Mouse (Mus musculus): ENCODE data around the gene Cd52.

The Cd52 gene

GRCm38 (mm10) chr4:134091225-134091529 is 3.7 kb downstream of the Cd52 start:
- DNase-seq (ENCODE audit: low spot score in 2 of 2), result no peak

DNA sequence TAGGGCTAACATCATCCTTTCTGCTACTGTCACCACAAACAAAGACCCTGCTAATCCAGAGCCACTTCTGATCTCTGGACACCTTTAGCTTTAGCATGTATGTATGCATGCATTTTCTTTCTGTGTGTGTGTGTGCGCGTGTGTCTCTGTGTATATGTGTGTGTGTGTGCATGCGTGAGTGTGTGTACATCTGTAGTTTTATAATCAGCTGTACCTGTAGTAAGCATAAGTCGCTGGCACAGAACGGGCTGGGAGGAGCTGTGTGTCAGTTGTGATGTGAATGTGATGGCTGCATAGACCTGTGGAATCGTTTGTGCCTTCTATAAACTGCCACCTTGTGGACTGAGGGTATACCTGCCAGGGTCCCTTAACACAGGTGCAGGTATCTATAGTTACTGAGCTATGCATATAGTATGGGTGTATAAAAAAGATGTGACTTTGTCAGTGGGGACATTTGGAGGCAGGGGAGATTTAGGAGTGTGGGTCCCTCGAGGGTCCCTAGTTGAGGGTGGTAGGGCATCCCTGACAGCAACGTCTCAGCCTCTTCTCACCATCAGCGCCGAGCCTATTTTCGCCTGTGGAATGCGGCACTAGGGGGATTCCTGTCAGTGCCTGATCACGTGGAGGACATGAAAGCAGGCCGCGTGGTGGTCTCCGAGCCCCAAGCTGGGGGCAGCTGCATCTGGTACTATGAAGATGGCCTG is 4.2 kb downstream of the Cd52 start:
- no peak for DNase-seq (ENCODE audit: low spot score in 2 of 2)

DNA sequence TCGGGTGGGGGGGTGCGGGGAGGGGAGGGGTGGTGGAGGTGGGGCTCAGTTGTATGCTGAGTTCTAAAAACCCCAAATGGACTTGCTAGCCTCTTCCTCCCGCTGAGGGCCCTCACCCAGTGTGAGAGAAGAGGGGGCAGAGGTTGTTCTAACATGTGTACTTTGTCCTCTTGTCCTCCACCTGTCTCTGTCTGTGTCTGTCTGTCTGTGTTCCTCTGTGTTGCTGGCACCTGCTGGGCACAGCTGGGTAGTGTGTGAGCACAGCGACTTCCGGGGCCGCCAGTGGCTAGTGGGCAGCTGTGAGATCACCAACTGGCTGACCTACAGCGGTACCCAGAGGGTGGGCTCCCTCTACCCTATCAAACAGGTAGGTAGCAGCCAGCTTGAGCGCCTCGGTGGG is 5.9 kb downstream of the Cd52 start:
- DNase-seq (ENCODE audit: low spot score in 2 of 2), result no peak

DNA sequence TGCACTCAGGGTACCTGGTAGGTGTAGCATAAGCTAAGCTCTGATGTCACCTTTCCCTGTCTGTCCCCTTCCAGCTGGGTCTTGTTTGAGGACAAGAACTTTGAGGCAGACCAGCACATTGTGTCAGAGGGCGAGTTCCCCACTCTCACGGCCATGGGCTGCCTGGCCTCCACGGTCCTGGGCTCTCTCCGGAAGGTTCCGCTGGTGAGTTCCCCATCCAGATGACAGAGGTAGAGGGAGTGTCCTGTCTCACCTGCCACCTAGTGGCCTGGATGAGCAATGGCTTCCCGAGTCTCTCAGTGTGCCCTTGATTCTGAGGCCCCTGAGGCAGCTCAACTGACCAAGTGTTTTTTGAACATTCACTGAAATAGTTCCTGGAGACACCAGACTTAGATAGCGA is 7.5 kb downstream of the Cd52 start:
- DNase-seq (ENCODE audit: low spot score in 2 of 2), result no peak

GRCm38 (mm10) chr4:134084999-134085398 is 9.9 kb downstream of the Cd52 start:
- no peak for DNase-seq (ENCODE audit: low spot score in 2 of 2)

DNA sequence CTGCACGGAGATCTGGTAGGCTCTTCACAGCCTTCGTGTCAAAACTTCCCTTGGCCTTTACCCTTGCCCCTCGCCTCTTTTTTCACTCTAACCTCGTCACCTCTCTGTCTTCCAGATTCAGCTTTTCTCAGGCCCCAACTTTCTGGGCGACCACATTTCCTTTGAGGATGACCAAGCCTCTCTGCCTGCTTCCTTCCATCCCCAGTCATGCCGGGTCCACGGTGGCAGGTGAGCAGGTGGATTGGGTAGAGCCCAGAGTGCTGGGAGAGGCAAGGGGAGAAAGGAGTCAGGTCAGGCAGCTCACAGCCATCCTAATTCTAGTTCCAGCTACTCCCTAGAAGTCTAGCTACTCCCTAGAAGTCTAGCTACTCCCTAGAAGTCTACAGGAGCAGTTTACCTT is 12.4 kb downstream of the Cd52 start:
- DNase-seq (ENCODE audit: low spot score in 2 of 2), result no peak

GRCm38 (mm10) chr4:134081730-134082386 is 13.0 kb downstream of the Cd52 start:
- peak; percentile 67 to 69 for DNase-seq (ENCODE audit: low spot score in 2 of 2)

GRCm38 (mm10) chr4:134080674-134081073 is 14.2 kb downstream of the Cd52 start:
- DNase-seq (ENCODE audit: low spot score in 2 of 2), result no peak

DNA sequence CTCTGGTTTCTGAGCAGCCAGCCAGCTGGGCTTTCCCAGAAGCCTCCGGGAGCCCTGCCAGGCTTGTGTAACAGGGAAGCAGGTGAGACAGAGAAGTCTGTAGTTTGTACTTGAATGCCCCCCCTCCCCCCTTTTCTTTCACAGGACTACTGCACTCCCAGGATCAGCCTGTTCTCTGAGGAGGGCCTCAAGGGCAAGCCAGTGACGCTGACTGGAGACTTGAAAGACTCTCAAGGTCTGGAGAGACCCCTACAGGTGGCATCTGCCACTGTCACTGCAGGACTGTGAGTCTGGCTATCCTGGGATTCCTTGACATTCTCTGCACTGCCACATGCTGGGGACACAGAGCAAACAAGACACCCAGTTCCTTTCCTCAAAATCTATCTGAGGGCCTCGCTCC is 16.2 kb downstream of the Cd52 start:
- DNase-seq (ENCODE audit: low spot score in 2 of 2), result peak; percentile 55 to 66

DNA sequence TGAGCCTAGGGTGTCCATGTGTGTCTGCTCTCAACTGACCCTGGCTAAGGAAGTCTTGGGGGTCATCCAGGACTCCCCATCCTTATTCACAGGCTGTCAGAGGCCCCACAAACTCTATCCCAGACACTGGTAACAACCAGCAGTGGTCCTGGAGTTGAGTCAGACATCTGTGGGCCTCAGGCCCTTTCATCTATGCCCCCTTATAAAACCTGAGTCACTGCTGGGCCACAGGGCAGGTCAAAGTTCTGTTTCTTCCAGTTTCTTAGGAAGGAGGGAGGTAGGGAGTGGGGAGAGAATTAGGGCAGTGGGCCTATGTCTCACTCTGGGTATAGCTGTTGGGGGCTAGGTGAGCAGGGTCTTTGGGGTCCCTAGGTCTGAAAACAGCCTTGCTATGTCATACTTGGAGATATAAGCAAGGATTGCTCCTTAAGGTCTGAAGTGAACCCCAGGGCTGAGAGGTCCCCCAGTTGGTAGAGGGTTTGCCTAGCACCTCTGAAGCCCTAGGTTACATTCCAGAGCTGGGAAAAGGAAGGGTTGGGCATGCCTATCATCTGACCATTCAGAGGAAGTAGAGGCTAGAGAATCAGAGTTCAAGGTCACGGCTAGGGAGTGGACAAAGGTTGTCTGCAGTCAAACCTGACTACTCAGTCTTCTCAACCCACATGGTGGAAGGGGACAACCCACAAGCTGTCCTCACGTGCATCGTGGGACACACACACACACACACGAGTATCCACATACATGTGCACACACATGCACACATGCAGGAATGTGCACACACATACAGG is 25.9 kb downstream of the Cd52 start:
- no peak for DNase-seq (ENCODE audit: low spot score in 2 of 2)

GRCm38 (mm10) chr4:134067833-134068544 is 26.9 kb downstream of the Cd52 start:
- no peak for DNase-seq (ENCODE audit: low spot score in 2 of 2)

- DNase-seq (ENCODE audit: low spot score in 2 of 2), result no peak
Observed at GRCm38 (mm10) chr4:134067383-134067782, 27.5 kb downstream of the Cd52 start.

DNA sequence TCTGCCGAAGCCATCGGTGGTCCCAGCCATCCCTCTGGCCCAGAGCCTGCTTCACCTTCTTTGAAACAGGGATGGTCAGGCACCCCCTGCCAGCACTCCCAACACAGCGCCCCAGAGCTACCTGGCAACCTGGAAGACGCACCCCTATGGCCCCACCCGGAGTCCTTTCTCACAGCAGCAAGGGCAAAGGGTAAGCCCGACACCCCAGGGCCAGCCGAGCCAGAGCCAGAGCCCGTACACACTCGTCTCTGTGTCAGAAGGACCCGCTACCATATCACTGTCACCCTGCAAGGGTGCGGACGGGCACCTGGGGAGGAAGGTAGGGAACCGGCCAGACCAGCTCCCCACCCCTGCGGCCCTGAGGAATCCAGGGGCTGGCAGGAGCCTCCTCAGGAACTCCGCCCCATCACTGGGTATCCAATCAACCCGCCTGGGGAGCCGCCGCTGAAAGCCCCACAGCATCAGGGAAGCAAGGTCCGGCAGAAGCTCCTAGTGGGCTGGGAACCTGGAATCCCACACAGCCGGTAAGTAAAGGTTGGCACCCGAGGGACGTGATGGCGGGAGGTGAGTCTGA is 29.4 kb downstream of the Cd52 start:
- no peak for DNase-seq (ENCODE audit: low spot score in 2 of 2)

- DNase-seq (ENCODE audit: low spot score in 2 of 2), result no peak
Observed at GRCm38 (mm10) chr4:134062561-134062960, 32.3 kb downstream of the Cd52 start.

- no peak for DNase-seq (ENCODE audit: low spot score in 2 of 2)
Observed at GRCm38 (mm10) chr4:134061944-134062446, 32.9 kb downstream of the Cd52 start.

DNA sequence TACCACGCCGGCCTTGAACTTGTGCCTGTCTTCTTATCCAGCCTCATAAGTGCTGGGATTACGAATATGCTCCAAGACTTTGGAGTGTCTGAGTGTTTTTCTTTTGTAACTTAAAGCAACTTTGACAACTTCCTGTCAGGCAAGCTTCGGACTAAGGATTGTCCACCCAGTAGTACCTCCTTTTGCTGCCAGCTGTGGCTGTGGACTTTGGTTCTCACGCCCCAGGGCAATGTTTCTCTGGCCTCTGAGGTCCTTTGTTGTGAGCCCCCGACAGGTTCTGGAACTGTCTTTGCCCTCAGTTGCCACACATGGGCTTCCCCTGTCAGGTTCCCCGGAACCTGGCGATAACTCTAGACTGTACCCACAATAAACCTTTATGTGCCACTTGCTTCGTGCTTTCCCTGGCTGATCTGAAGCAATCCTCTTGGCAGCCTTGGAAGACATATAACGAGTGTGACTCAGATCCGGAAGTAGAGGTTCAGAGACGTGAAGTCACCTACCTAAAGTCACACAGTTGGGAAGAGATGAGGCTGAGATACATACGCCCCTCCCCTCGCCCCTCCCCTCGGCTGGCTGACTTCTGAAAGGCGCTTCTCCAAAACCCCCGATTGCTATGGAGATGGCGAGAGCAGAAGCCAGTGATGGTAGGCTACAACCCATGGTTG is 33.6 kb downstream of the Cd52 start:
- no peak for DNase-seq (ENCODE audit: low spot score in 2 of 2)

GRCm38 (mm10) chr4:134060135-134060865 is 34.6 kb downstream of the Cd52 start, which contains the start of gene Crybg2:
Gene Crybg2, plus strand, starts transcription at chr4:134060815.
- no peak for DNase-seq (ENCODE audit: low spot score in 2 of 2)

- DNase-seq (ENCODE audit: low spot score in 2 of 2), result no peak
Observed at GRCm38 (mm10) chr4:134058908-134059307, 36.0 kb downstream of the Cd52 start.

DNA sequence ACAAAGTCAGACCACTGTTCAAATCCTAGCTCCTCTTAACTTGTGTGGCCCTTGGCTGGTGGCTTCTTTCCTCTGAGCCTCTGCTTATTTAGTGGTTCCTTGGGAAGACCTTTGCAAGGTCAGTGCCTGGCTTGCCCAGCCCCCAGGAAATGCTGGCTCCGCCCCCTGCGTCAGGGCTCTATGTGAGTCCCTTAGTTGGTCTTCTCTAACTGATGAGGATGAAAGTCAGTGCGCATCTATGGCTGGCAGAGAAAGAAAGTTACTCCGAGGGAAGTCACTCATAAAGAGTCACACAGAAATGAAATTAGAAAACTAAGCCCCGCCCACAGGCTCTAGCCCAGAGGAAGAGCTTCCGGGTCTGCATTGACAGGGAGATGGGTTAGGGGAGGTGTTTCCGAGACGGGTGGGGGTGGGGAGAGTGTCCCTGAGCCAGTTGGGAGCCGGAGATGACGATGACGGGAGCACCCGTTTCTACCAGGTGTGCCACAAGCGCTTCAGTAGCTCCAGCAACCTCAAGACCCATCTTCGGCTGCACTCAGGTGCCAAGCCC is 36.6 kb downstream of the Cd52 start:
- no peak for DNase-seq (ENCODE audit: low spot score in 2 of 2)

DNA sequence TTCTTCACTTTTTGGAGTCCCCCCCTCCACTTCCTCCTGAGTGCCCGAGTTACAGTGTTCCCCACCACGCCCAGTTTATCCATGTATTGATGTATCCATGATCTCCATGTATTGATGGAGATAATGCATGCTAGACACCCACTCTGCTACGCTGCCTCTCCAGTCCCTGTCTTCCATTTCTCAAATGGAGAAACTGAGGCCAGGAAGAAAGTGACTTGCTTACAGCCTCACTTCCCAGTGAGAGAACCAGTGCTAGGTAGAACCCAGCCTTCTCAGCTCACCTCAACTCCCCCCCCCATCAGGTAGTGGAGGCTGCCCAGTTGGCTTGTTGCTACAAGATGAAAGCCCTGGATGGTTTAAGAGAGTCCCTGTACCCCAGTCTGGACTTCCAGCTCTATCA is 41.3 kb downstream of the Cd52 start, which contains the start of gene Zfp683:
Gene Zfp683 (plus strand): TSS at position 301 of the 400 bp plus-strand sequence.
- DNase-seq (ENCODE audit: low spot score in 2 of 2), result no peak

All from right cerebral cortex, postnatal 10 days (tissue).